Mouse (Mus musculus) cerebellum, adult 2 months (tissue): ENCODE data around the gene H2al3. TPM values are rescaled to one million over a fixed set of nuclear protein-coding genes. Genes with fewer than 3 reads are reported as not detected.

Experiments
- DNase-seq, 2 experiments: peaks; one replicate each; pipeline ENCODE4 v3.0.0; 2021
- H3K27ac ChIP-seq: fragments of 200-500 bp; 2 replicates; pipeline ENCODE4 v1.5.1; 2012; ENCODE audit warnings: low read length, control low read depth, inconsistent platforms; ENCODE audit not compliant: insufficient read depth
- H3K27me3 ChIP-seq: fragments of 200-500 bp; 2 replicates; pipeline ENCODE4 v1.6.1; 2012; ENCODE audit warnings: inconsistent platforms, mild to moderate bottlenecking, low read length, moderate library complexity; ENCODE audit not compliant: control insufficient read depth, insufficient read depth
- H3K4me1 ChIP-seq: fragments of 200-500 bp; 2 replicates; pipeline ENCODE4 v1.6.1; 2011; ENCODE audit warnings: low read length; ENCODE audit not compliant: control insufficient read depth, insufficient read depth
- H3K4me3 ChIP-seq: fragments of 200-500 bp; replicated peaks from 2 replicates; pipeline ENCODE3; 2011; ENCODE audit warnings: mild to moderate bottlenecking, low read depth, low read length, control low read depth; ENCODE audit not compliant: insufficient read depth
- CTCF ChIP-seq: fragments of 200-500 bp; IDR thresholded peaks from 2 replicates; pipeline ENCODE4 v1.5.1; 2011; ENCODE audit warnings: low read depth, mild to moderate bottlenecking, control low read depth, low read length, moderate library complexity, borderline replicate concordance; ENCODE audit not compliant: insufficient read depth
- POLR2A ChIP-seq: fragments of 200-500 bp; IDR thresholded peaks from 2 replicates; pipeline ENCODE4 v1.6.1; 2011; ENCODE audit warnings: low read length, control low read depth, borderline replicate concordance; ENCODE audit not compliant: insufficient read depth
- WGBS: fragments of 180-500 bp; shearing (Covaris S2); methylation state at CpG from one replicate; pipeline ENCODE4 v1.1.7; 2018; 5-methylcytosine and 5-hydroxymethylcytosine counted together
- polyA plus RNA-seq: library from polyadenylated mRNA; depleted of rRNA; stranded (reverse); fragments of >200 nt; gene quantifications from 2 replicates; pipeline ENCODE4 v1.2.3, GENCODE M21; 2012; rRNA removed

H2al3 gene
- polyA plus RNA-seq = not detected in 2 replicates

DNA sequence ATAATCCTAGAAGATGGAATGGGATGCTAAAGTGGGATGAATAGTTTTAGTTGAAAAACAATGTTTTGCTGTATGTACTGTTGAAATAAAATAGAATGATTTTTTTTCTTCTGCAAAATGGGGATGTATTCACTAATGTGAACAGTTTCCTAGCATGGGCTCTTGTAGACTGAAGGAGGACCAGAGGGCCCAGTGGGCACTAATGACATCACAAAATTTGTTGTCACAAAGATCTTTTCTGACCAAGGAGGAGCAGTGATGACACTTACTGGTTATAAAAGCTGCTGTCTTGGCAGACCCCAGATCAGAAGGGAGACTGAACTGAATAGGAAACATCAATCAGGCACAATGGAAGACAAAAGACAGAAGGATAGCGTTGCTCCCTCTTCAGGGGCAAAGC, at the start of gene H2al3:
H2al3 (plus strand) TSS at position 301 of the 400 bp plus-strand sequence.
- Histone ChIP-seq H3K27ac (no peak within 1 kb of the TSS), H3K27me3 (no peaks in the 10 kb centered on the region), H3K4me3 (no peak within 1 kb of the TSS), H3K4me1 (no peaks in the 10 kb centered on the region)
- no peak for TF ChIP-seq POLR2A
- TF ChIP-seq CTCF = no peak
- WGBS = 25% methylated on average over 1 of the region's 1 CpGs
- DNase-seq = no peak

DNA sequence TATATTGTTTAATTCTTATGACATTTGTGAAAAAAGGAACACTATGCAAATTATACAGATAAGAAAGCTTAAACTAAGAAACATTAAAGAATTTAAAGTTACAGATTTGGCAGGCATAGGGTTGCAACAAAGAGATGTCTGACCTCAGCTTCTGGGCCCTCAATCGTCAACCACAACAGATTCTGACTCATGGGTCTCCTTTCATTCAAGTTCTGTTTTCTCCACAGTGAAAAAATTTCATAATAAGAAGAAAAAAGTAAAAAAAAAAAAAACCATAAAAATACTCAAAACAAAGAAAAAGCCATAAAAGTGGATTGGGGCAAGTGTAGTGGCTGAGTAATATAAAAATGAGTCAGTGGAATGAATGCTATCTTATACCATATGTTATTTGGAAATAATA, 39.4 kb upstream of the H2al3 start:
- Histone ChIP-seq H3K27ac (no peak overlapping the region), H3K4me3 (no peak overlapping the region), H3K27me3 (no peaks in the 10 kb centered on the region), H3K4me1 (no peaks in the 10 kb centered on the region)
- no peak for DNase-seq
- no peak for TF ChIP-seq POLR2A
- TF ChIP-seq CTCF = no peak
- 89% methylated on average over 1 of the region's 1 CpGs for WGBS

DNA sequence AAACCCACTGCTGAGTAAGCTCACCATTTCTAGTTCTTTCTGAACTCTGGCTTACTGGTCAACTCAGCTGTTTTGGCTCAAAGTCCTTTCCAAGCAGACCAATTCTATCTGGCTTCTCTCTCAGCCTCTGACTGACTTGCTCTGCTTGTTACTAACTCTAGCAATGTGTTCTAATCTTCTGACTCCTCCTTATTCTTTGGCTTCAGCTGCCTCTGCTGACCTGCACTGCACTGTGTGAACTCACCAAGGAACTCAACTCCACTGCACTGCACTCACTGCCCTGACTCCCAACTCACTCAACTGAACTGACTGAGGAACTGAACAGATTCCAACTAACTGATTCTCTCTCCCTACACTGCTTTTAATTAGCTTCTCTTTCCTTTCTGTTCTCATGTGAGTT, 37.0 kb upstream of the H2al3 start:
- Histone ChIP-seq H3K4me1 (no peaks in the 10 kb centered on the region), H3K4me3 (no peak overlapping the region), H3K27me3 (no peaks in the 10 kb centered on the region), H3K27ac (no peak overlapping the region)
- TF ChIP-seq POLR2A (no peak), CTCF (no peak)
- DNase-seq = no peak

- no peak overlapping the region for H3K4me3 ChIP-seq
These were observed 14.7 kb upstream of the H2al3 start for GRCm38 (mm10) chrX:9834779-9835178.

GRCm38 (mm10) chrX:9846628-9847027, 2.9 kb upstream of the H2al3 start, which contains the start of gene Hypm:
TSS of gene Hypm (plus strand) at chrX:9846928.
- Histone ChIP-seq H3K4me3 (no peak within 1 kb of the TSS), H3K27me3 (no peaks in the 10 kb centered on the region), H3K27ac (no peak within 1 kb of the TSS), H3K4me1 (no peaks in the 10 kb centered on the region)
- DNase-seq = no peak
- 81% methylated on average over 3 of the region's 3 CpGs for WGBS
- TF ChIP-seq CTCF (no peak), POLR2A (no peak)

More at GRCm38 (mm10) chrX:9834779-9835178, 14.7 kb upstream of the H2al3 start:
- Histone ChIP-seq H3K4me1 (no peaks in the 10 kb centered on the region), H3K27ac (no peak overlapping the region), H3K27me3 (no peaks in the 10 kb centered on the region)
- no peak for TF ChIP-seq CTCF
- no peak for TF ChIP-seq POLR2A
- DNase-seq = no peak
- 75% methylated on average over 2 of the region's 2 CpGs for WGBS

- TF ChIP-seq CTCF (no peak), POLR2A (no peak)
- Histone ChIP-seq H3K4me1 (no peaks in the 10 kb centered on the region), H3K27me3 (no peaks in the 10 kb centered on the region), H3K4me3 (no peak overlapping the region), H3K27ac (no peak overlapping the region)
- WGBS = 92% methylated on average over 2 of the region's 2 CpGs
- no peak for DNase-seq
These were observed 12.4 kb downstream of the H2al3 start for GRCm38 (mm10) chrX:9861859-9862258.

DNA sequence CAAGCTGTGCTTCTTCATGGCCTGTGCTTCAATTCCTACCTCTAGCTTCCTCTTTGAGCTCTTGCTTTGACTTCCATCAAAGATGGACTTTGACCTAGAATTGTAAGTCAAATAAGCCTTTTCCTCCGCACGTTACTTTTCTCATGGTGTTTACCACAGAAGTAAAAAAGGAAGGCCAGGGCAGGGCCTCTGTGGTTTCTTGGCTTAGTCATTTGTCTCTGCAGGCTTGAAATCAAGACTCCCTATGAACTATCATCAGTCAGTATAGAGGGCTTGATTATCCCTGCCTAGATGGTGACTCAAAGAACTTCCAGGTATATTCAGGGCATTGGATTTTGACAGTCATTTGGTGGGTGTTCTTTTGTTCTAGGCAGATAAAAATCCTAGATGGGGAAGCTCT, 26.0 kb downstream of the H2al3 start:
- Histone ChIP-seq H3K27ac (no peak overlapping the region), H3K4me1 (no peaks in the 10 kb centered on the region), H3K27me3 (no peaks in the 10 kb centered on the region), H3K4me3 (no peak overlapping the region)
- WGBS = 96% methylated on average over 2 of the region's 2 CpGs
- no peak for DNase-seq
- TF ChIP-seq POLR2A = no peak
- TF ChIP-seq CTCF = no peak

GRCm38 (mm10) chrX:9885322-9885721, 35.8 kb downstream of the H2al3 start, which contains the start of gene Sytl5:
TSS of gene Sytl5 (plus strand) at chrX:9885622.
- H3K27ac ChIP-seq = no peak within 1 kb of the TSS
- no peaks in the 10 kb centered on the region for H3K4me1 ChIP-seq
- WGBS = 71% methylated on average over 2 of the region's 2 CpGs
- DNase-seq = no peak
- no peak within 1 kb of the TSS for H3K4me3 ChIP-seq
- TF ChIP-seq CTCF (no peak), POLR2A (no peak)
- no peaks in the 10 kb centered on the region for H3K27me3 ChIP-seq

Other genes starting within 250 kb of the H2al3 start
- 214 and 225 TPM in 2 replicates for gene Dynlt3, start 186.7 kb upstream of the H2al3 start, polyA plus RNA-seq
- gene Hypm, start 2.8 kb upstream of the H2al3 start, polyA plus RNA-seq = not detected in 2 replicates
- 0.51 and 0.62 TPM in 2 replicates for gene Sytl5, start 35.9 kb downstream of the H2al3 start, polyA plus RNA-seq